Mouse (Mus musculus) stomach, embryonic 15.5 days (tissue): ENCODE results near the gene Lcn2. TPM values are rescaled to one million over a fixed set of nuclear protein-coding genes. Genes with fewer than 3 reads are reported as not detected.

Source experiments
- ATAC-seq: fragments of 200-750 bp; cut with Nextera tagmentation; 2 replicates; pipeline ENCODE4 v1.8.0; 2017; ENCODE audit warnings: low read depth, moderate number of reproducible peaks, moderate TSS enrichment; ENCODE audit not compliant: insufficient read depth, low FRiP score
- H3K27ac ChIP-seq: fragments of 300-500 bp; sonication (generic); 2 replicates; pipeline ENCODE4 v1.5.1; 2015; ENCODE audit warnings: mild to moderate bottlenecking, inconsistent platforms
- H3K27me3 ChIP-seq: fragments of 300-500 bp; sonication (generic); replicated peaks from 2 replicates; pipeline ENCODE4 v1.6.1; 2015; ENCODE audit warnings: inconsistent platforms
- H3K36me3 ChIP-seq: fragments of 300-500 bp; sonication (generic); 2 replicates; pipeline ENCODE4 v1.6.1; 2015; ENCODE audit warnings: inconsistent platforms
- H3K4me1 ChIP-seq: fragments of 300-500 bp; sonication (generic); 2 replicates; pipeline ENCODE4 v1.6.1; 2015; ENCODE audit warnings: inconsistent platforms
- H3K4me2 ChIP-seq: fragments of 300-500 bp; sonication (generic); 2 replicates; pipeline ENCODE4 v1.6.1; 2015; ENCODE audit warnings: mild to moderate bottlenecking, inconsistent platforms
- H3K4me3 ChIP-seq: fragments of 300-500 bp; sonication (generic); replicated peaks from 2 replicates; pipeline ENCODE4 v1.5.1; 2015; ENCODE audit warnings: inconsistent platforms
- H3K9ac ChIP-seq: fragments of 300-500 bp; sonication (generic); 2 replicates; pipeline ENCODE4 v1.6.1; 2015; ENCODE audit warnings: inconsistent platforms
- H3K9me3 ChIP-seq: fragments of 300-500 bp; sonication (generic); 2 replicates; pipeline ENCODE4 v1.6.1; 2016; ENCODE audit warnings: inconsistent platforms
- WGBS: fragments of 180-500 bp; shearing (Covaris S2); methylation state at CpG from one replicate; pipeline ENCODE4 v1.1.7; 2015; 5-methylcytosine and 5-hydroxymethylcytosine counted together
- polyA plus RNA-seq: library from polyadenylated mRNA; unstranded; fragments of >200 nt; fragmentation: Nextera tagmentation; extraction: Ambion mirVana; gene quantifications from 2 replicates; pipeline ENCODE4 v1.2.1, GENCODE M21; 2015

The Lcn2 gene
- polyA plus RNA-seq, 1 experiment from 2014 or later, result 30.7 TPM

GRCm38 (mm10) chr2:32350471-32351051 lies 37.5 kb downstream of the Lcn2 start:
- H3K4me1 ChIP-seq, result peaks cover 23% of the 10 kb centered on the region
- H3K27me3 ChIP-seq, result 0 out of 2 replicates have a peak, but pooled peaks cover 3% of the 10 kb centered on the region
- WGBS, result 55% methylated on average over 13 of the region's 13 CpGs
- no peak overlapping the region for H3K4me2 ChIP-seq
- no peak overlapping the region for H3K27ac ChIP-seq
- H3K9ac ChIP-seq, result no peak overlapping the region
- no peak for ATAC-seq
- H3K4me3 ChIP-seq, result no peak overlapping the region
- no peaks in the 10 kb centered on the region for H3K9me3 ChIP-seq
- H3K36me3 ChIP-seq, result no peaks in the 10 kb centered on the region

- peaks cover 23% of the 10 kb centered on the region for H3K4me1 ChIP-seq
- H3K4me3 ChIP-seq, result no peak overlapping the region
- H3K9me3 ChIP-seq, result no peaks in the 10 kb centered on the region
- 47% methylated on average over 8 of the region's 8 CpGs for WGBS
- H3K4me2 ChIP-seq, result no peak overlapping the region
- no peaks in the 10 kb centered on the region for H3K36me3 ChIP-seq
- H3K27ac ChIP-seq, result no peak overlapping the region
- ATAC-seq, result no peak
- H3K9ac ChIP-seq, result no peak overlapping the region
- H3K27me3 ChIP-seq, result 0 out of 2 replicates have a peak, but pooled peaks cover 3% of the 10 kb centered on the region
Observed at GRCm38 (mm10) chr2:32349625-32350255, 38.3 kb downstream of the Lcn2 start.

- Histone ChIP-seq H3K4me3 (no peak overlapping the region), H3K27ac (no peak overlapping the region), H3K4me2 (no peak overlapping the region), H3K9me3 (no peaks in the 10 kb centered on the region), H3K4me1 (peaks cover 23% of the 10 kb centered on the region), H3K9ac (no peak overlapping the region), H3K36me3 (no peaks in the 10 kb centered on the region), H3K27me3 (0 out of 2 replicates have a peak, but pooled peaks cover 3% of the 10 kb centered on the region)
- ATAC-seq, result no peak
- 78% methylated on average over 11 of the region's 11 CpGs for WGBS
Observed at GRCm38 (mm10) chr2:32348311-32348710, 39.7 kb downstream of the Lcn2 start.

- Histone ChIP-seq H3K27me3 (0 out of 2 replicates have a peak, but pooled peaks cover 3% of the 10 kb centered on the region), H3K36me3 (no peaks in the 10 kb centered on the region), H3K27ac (no peak overlapping the region), H3K4me2 (no peak overlapping the region), H3K9me3 (no peaks in the 10 kb centered on the region), H3K4me1 (peaks cover 14% of the 10 kb centered on the region), H3K9ac (no peak overlapping the region), H3K4me3 (no peak overlapping the region)
- no peak for ATAC-seq
- 86% methylated on average over 6 of the region's 6 CpGs for WGBS
Observed at GRCm38 (mm10) chr2:32347019-32347418, 41.0 kb downstream of the Lcn2 start.

GRCm38 (mm10) chr2:32344598-32345321 lies 43.3 kb downstream of the Lcn2 start:
- Histone ChIP-seq H3K27ac (no peak overlapping the region), H3K9ac (no peak overlapping the region), H3K27me3 (0 out of 2 replicates have a peak, but pooled peaks cover 2% of the 10 kb centered on the region), H3K4me3 (no peak overlapping the region), H3K4me2 (no peak overlapping the region), H3K4me1 (no peaks in the 10 kb centered on the region), H3K36me3 (no peaks in the 10 kb centered on the region), H3K9me3 (no peaks in the 10 kb centered on the region)
- 73% methylated on average over 14 of the region's 14 CpGs for WGBS
- ATAC-seq, result no peak

GRCm38 (mm10) chr2:32344056-32344455 lies 44.0 kb downstream of the Lcn2 start:
- 84% methylated on average over 10 of the region's 10 CpGs for WGBS
- H3K27ac ChIP-seq, result no peak overlapping the region
- H3K9me3 ChIP-seq, result no peaks in the 10 kb centered on the region
- no peak for ATAC-seq
- no peaks in the 10 kb centered on the region for H3K36me3 ChIP-seq
- no peak overlapping the region for H3K4me2 ChIP-seq
- H3K27me3 ChIP-seq, result no peaks in the 10 kb centered on the region
- H3K4me1 ChIP-seq, result no peaks in the 10 kb centered on the region
- H3K9ac ChIP-seq, result no peak overlapping the region
- H3K4me3 ChIP-seq, result no peak overlapping the region

- Histone ChIP-seq H3K9me3 (no peaks in the 10 kb centered on the region), H3K4me2 (no peak overlapping the region), H3K9ac (no peak overlapping the region), H3K4me1 (no peaks in the 10 kb centered on the region), H3K27me3 (no peaks in the 10 kb centered on the region), H3K36me3 (no peaks in the 10 kb centered on the region), H3K27ac (no peak overlapping the region), H3K4me3 (no peak overlapping the region)
- no peak for ATAC-seq
- WGBS, result 86% methylated on average over 2 of the region's 2 CpGs
Observed at GRCm38 (mm10) chr2:32343351-32343671, 44.7 kb downstream of the Lcn2 start.

- no peaks in the 10 kb centered on the region for H3K27me3 ChIP-seq
- H3K36me3 ChIP-seq, result no peaks in the 10 kb centered on the region
- 71% methylated on average over 6 of the region's 6 CpGs for WGBS
- H3K9me3 ChIP-seq, result no peaks in the 10 kb centered on the region
- H3K9ac ChIP-seq, result no peak overlapping the region
- no peak overlapping the region for H3K4me3 ChIP-seq
- H3K4me1 ChIP-seq, result no peaks in the 10 kb centered on the region
- ATAC-seq, result peak; percentile 49; the same call in 1 of the 2 replicates
- H3K27ac ChIP-seq, result no peak overlapping the region
- H3K4me2 ChIP-seq, result no peak overlapping the region
Observed at GRCm38 (mm10) chr2:32342539-32343350, 45.3 kb downstream of the Lcn2 start.

GRCm38 (mm10) chr2:32342039-32342438 lies 46.0 kb downstream of the Lcn2 start:
- no peak overlapping the region for H3K9ac ChIP-seq
- no peak overlapping the region for H3K4me3 ChIP-seq
- H3K4me1 ChIP-seq, result no peaks in the 10 kb centered on the region
- no peak overlapping the region for H3K4me2 ChIP-seq
- H3K27ac ChIP-seq, result no peak overlapping the region
- no peaks in the 10 kb centered on the region for H3K36me3 ChIP-seq
- no peaks in the 10 kb centered on the region for H3K9me3 ChIP-seq
- ATAC-seq, result no peak
- no peaks in the 10 kb centered on the region for H3K27me3 ChIP-seq
- WGBS, result 91% methylated on average over 4 of the region's 4 CpGs

GRCm38 (mm10) chr2:32341634-32341939 lies 46.5 kb downstream of the Lcn2 start:
- H3K9me3 ChIP-seq, result no peaks in the 10 kb centered on the region
- H3K4me3 ChIP-seq, result no peak overlapping the region
- no peaks in the 10 kb centered on the region for H3K36me3 ChIP-seq
- H3K9ac ChIP-seq, result no peak overlapping the region
- no peak overlapping the region for H3K27ac ChIP-seq
- WGBS, result 84% methylated on average over 4 of the region's 4 CpGs
- H3K27me3 ChIP-seq, result no peaks in the 10 kb centered on the region
- H3K4me1 ChIP-seq, result no peaks in the 10 kb centered on the region
- ATAC-seq, result no peak
- H3K4me2 ChIP-seq, result no peak overlapping the region

- no peak overlapping the region for H3K4me2 ChIP-seq
- H3K4me1 ChIP-seq, result no peaks in the 10 kb centered on the region
- WGBS, result 81% methylated on average over 13 of the region's 13 CpGs
- H3K36me3 ChIP-seq, result no peaks in the 10 kb centered on the region
- ATAC-seq, result no peak
- no peaks in the 10 kb centered on the region for H3K27me3 ChIP-seq
- no peak overlapping the region for H3K27ac ChIP-seq
- no peak overlapping the region for H3K9ac ChIP-seq
- H3K4me3 ChIP-seq, result no peak overlapping the region
- H3K9me3 ChIP-seq, result no peaks in the 10 kb centered on the region
Observed at GRCm38 (mm10) chr2:32340836-32341633, 47.0 kb downstream of the Lcn2 start.
